Mouse (Mus musculus) liver, postnatal 0 days (tissue): ENCODE measurements around the gene Dnm2.

Source experiments
- CTCF ChIP-seq: sonication (generic); IDR thresholded peaks from 2 replicates; pipeline ENCODE4 v1.5.1; 2016; ENCODE audit warnings: antibody characterized with exemption, low read depth
- EP300 ChIP-seq: IDR thresholded peaks from 2 replicates; pipeline ENCODE4 v1.6.1; 2016; ENCODE audit warnings: antibody characterized with exemption, low read depth, mild to moderate bottlenecking

DNA sequence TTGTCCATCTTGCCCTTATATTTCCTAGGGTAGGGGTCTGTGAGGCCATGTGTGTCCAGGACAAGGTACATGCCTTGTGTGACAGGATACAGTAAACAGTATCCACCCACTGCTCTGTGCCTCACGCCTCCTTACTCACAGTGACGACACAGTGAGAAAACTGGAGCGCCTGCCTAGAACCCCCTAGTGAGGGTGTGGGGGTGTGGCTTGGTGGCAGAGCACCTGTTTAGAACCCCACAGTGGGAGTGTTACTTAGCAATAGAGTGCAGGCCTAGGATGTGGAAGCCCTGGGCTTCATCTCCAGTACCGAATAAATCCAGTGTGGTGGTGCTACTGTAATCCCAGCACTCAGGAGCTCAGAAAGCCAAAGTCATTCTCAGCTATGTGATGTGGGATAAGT is 48.2 kb downstream of the Dnm2 start:
- TF ChIP-seq CTCF (no peak), EP300 (no peak)
